Mouse (Mus musculus) CH12.LX (cell line): Measurements from ENCODE around the gene Meis2.

Experiments used
- CHD1 ChIP-seq: IDR thresholded peaks from 2 replicates; pipeline ENCODE4 v1.6.1; 2012; ENCODE audit warnings: low read depth, low read length, improper control_type of control experiment, inconsistent platforms
- CTCF ChIP-seq, 2 experiments: IDR thresholded peaks in 1 of 2; conservative IDR thresholded peaks in 1 of 2; 2 replicates each; pipeline ENCODE4 v1.5.1; 2011 to 2012; ENCODE audit warnings: low read depth in 2 of 2, low read length in 2 of 2, improper control_type of control experiment in 1 of 2, inconsistent platforms in 1 of 2, mild to moderate bottlenecking in 1 of 2, moderate library complexity in 1 of 2
- E2F4 ChIP-seq: IDR thresholded peaks from 2 replicates; pipeline ENCODE4 v1.6.1; 2011; ENCODE audit warnings: low read depth, low read length, improper control_type of control experiment; ENCODE audit not compliant: insufficient replicate concordance
- EP300 ChIP-seq: IDR thresholded peaks from 2 replicates; pipeline ENCODE4 v1.6.1; 2011; ENCODE audit warnings: low read length, improper control_type of control experiment
- KAT2A ChIP-seq: IDR thresholded peaks from 2 replicates; pipeline ENCODE4 v1.6.1; 2012; ENCODE audit warnings: low read length, improper control_type of control experiment, inconsistent platforms; ENCODE audit not compliant: insufficient replicate concordance
- MAFK ChIP-seq: IDR thresholded peaks from 2 replicates; pipeline ENCODE4 v1.6.1; 2011; ENCODE audit warnings: low read length, improper control_type of control experiment; ENCODE audit not compliant: insufficient replicate concordance
- MAX ChIP-seq: IDR thresholded peaks from 2 replicates; pipeline ENCODE4 v1.6.1; 2011; ENCODE audit warnings: low read length, improper control_type of control experiment
- MAZ ChIP-seq: IDR thresholded peaks from 2 replicates; pipeline ENCODE4 v1.6.1; 2012; ENCODE audit warnings: low read depth, mild to moderate bottlenecking, inconsistent platforms, low read length, improper control_type of control experiment, moderate library complexity
- NRF1 ChIP-seq: IDR thresholded peaks from 2 replicates; pipeline ENCODE4 v1.6.1; 2014; ENCODE audit warnings: low read depth, mild to moderate bottlenecking, inconsistent platforms, low read length, improper control_type of control experiment, moderate library complexity
- POLR2A ChIP-seq: IDR thresholded peaks from 2 replicates; pipeline ENCODE4 v1.6.1; 2011; ENCODE audit warnings: low read depth, mild to moderate bottlenecking, improper control_type of control experiment, low read length
- RCOR1 ChIP-seq: conservative IDR thresholded peaks from 2 replicates; pipeline ENCODE4 v1.6.1; 2012; ENCODE audit warnings: low read depth, mild to moderate bottlenecking, inconsistent platforms, low read length, improper control_type of control experiment
- USF1 ChIP-seq: IDR thresholded peaks from 2 replicates; pipeline ENCODE4 v1.6.1; 2014; ENCODE audit warnings: low read depth, mild to moderate bottlenecking, inconsistent platforms, low read length, improper control_type of control experiment

- no peak for TF ChIP-seq EP300
- no peak for TF ChIP-seq CTCF (conservative IDR thresholded peaks at IDR 0.05 in 1 of 2, IDR thresholded peaks at IDR 0.05 in 1 of 2; ENCODE audit: low read depth in 2 of 2, low read length in 2 of 2)
- no peak for TF ChIP-seq NRF1
- TF ChIP-seq POLR2A: no peak
- no peak for TF ChIP-seq MAZ
- TF ChIP-seq USF1: no peak
- no peak for TF ChIP-seq MAFK
- no peak for TF ChIP-seq CHD1
- no peak for TF ChIP-seq E2F4
- no peak for TF ChIP-seq KAT2A
- no peak for TF ChIP-seq MAX
- TF ChIP-seq RCOR1: no peak
Measured at GRCm38 (mm10) chr2:115890030-115890429, 175.6 kb downstream of the Meis2 start.
